Mouse (Mus musculus) layer of hippocampus, adult 18-20 months (tissue): ENCODE data around the gene Gucy2d. TPM values are rescaled to one million over a fixed set of nuclear protein-coding genes. Genes with fewer than 3 reads are reported as not detected.

Experiments used
- DNase-seq, 2 experiments: peaks; one replicate each; pipeline ENCODE4 v3.0.0; 2022; ENCODE audit warnings: low spot score in 2 of 2
- total RNA-seq, 2 experiments: library from RNA; stranded (reverse); gene quantifications; 2 replicates each; pipeline ENCODE4 v1.2.3; 2021

Gene Gucy2d
- total RNA-seq, 2 experiments from 2014 or later, result not detected

- no peak for DNase-seq
These were observed 6.7 kb downstream of the Gucy2d start for GRCm38 (mm10) chr7:98446873-98447272.

GRCm38 (mm10) chr7:98447585-98448308, 7.5 kb downstream of the Gucy2d start:
- peak in 1 of 2 experiments; percentile 28 for DNase-seq

- no peak for DNase-seq
These were observed 8.1 kb downstream of the Gucy2d start for GRCm38 (mm10) chr7:98448309-98448630.

GRCm38 (mm10) chr7:98449696-98450095, 9.5 kb downstream of the Gucy2d start:
- no peak for DNase-seq

- DNase-seq, result no peak
These were observed 14.3 kb downstream of the Gucy2d start for GRCm38 (mm10) chr7:98454397-98455120.

GRCm38 (mm10) chr7:98460319-98460718, 20.1 kb downstream of the Gucy2d start:
- no peak for DNase-seq

- DNase-seq, result no peak
These were observed 28.9 kb downstream of the Gucy2d start for GRCm38 (mm10) chr7:98469089-98469488.

GRCm38 (mm10) chr7:98472529-98472928, 32.3 kb downstream of the Gucy2d start:
- no peak for DNase-seq

GRCm38 (mm10) chr7:98474558-98474957, 34.3 kb downstream of the Gucy2d start:
- no peak for DNase-seq

GRCm38 (mm10) chr7:98477153-98477552, 36.9 kb downstream of the Gucy2d start:
- no peak for DNase-seq

- DNase-seq, result no peak
These were observed 40.3 kb downstream of the Gucy2d start for GRCm38 (mm10) chr7:98480481-98480880.

- DNase-seq, result peak; percentile 47 to 81
These were observed 41.0 kb downstream of the Gucy2d start for GRCm38 (mm10) chr7:98481066-98481734.

- no peak for DNase-seq
These were observed 41.6 kb downstream of the Gucy2d start for GRCm38 (mm10) chr7:98481861-98482260.

GRCm38 (mm10) chr7:98482551-98483267, 42.5 kb downstream of the Gucy2d start:
- DNase-seq, result no peak

GRCm38 (mm10) chr7:98483268-98483607, 43.0 kb downstream of the Gucy2d start:
- DNase-seq, result no peak

- DNase-seq, result no peak
These were observed 44.7 kb downstream of the Gucy2d start for GRCm38 (mm10) chr7:98484878-98485277.

- DNase-seq, result no peak
These were observed 45.3 kb downstream of the Gucy2d start for GRCm38 (mm10) chr7:98485508-98485907.

GRCm38 (mm10) chr7:98486471-98486917, 46.3 kb downstream of the Gucy2d start:
- no peak for DNase-seq

GRCm38 (mm10) chr7:98487202-98487980, 47.2 kb downstream of the Gucy2d start:
- no peak for DNase-seq

GRCm38 (mm10) chr7:98488398-98489130, 48.3 kb downstream of the Gucy2d start:
- no peak for DNase-seq
